Mouse (Mus musculus) midbrain, embryonic 15.5 days (tissue): ENCODE results near the gene Acot11. TPM values are rescaled to one million over a fixed set of nuclear protein-coding genes. Genes with fewer than 3 reads are reported as not detected.

Experiments
- ATAC-seq: fragments of 200-750 bp; cut with Nextera tagmentation; replicated peaks from 2 replicates; pipeline ENCODE4 v1.8.0; 2017; ENCODE audit warnings: moderate TSS enrichment
- H3K27ac ChIP-seq: fragments of 300-500 bp; sonication (generic); 2 replicates; pipeline ENCODE4 v1.5.1; 2015; ENCODE audit warnings: mild to moderate bottlenecking, inconsistent platforms
- H3K27me3 ChIP-seq: fragments of 300-500 bp; sonication (generic); replicated peaks from 2 replicates; pipeline ENCODE4 v1.6.1; 2015; ENCODE audit warnings: inconsistent platforms
- H3K36me3 ChIP-seq: fragments of 300-500 bp; sonication (generic); replicated peaks from 2 replicates; pipeline ENCODE4 v1.6.1; 2015; ENCODE audit warnings: inconsistent platforms
- H3K4me1 ChIP-seq: fragments of 300-500 bp; sonication (generic); 2 replicates; pipeline ENCODE4 v1.6.1; 2015; ENCODE audit warnings: inconsistent platforms
- H3K4me2 ChIP-seq: fragments of 300-500 bp; sonication (generic); 2 replicates; pipeline ENCODE4 v1.6.1; 2015; ENCODE audit warnings: inconsistent platforms, mild to moderate bottlenecking, moderate library complexity
- H3K4me3 ChIP-seq: fragments of 300-500 bp; sonication (generic); 2 replicates; pipeline ENCODE4 v1.5.1; 2015; ENCODE audit warnings: mild to moderate bottlenecking, inconsistent platforms
- H3K9ac ChIP-seq: fragments of 300-500 bp; sonication (generic); 2 replicates; pipeline ENCODE4 v1.6.1; 2015; ENCODE audit warnings: mild to moderate bottlenecking, inconsistent platforms
- H3K9me3 ChIP-seq: fragments of 300-500 bp; sonication (generic); 2 replicates; pipeline ENCODE4 v1.6.1; 2016; ENCODE audit warnings: inconsistent platforms
- WGBS: fragments of 180-500 bp; shearing (Covaris S2); methylation state at CpG from one replicate; pipeline ENCODE4 v1.1.7; 2015; ENCODE audit warnings: mixed read lengths; 5-methylcytosine and 5-hydroxymethylcytosine counted together
- polyA plus RNA-seq: library from polyadenylated mRNA; unstranded; fragments of >200 nt; fragmentation: Nextera tagmentation; extraction: Ambion mirVana; gene quantifications from 2 replicates; pipeline ENCODE4 v1.2.1, GENCODE M21; 2015

Gene Acot11
- polyA plus RNA-seq, 1 experiment from 2014 or later, result 2.2 TPM

DNA sequence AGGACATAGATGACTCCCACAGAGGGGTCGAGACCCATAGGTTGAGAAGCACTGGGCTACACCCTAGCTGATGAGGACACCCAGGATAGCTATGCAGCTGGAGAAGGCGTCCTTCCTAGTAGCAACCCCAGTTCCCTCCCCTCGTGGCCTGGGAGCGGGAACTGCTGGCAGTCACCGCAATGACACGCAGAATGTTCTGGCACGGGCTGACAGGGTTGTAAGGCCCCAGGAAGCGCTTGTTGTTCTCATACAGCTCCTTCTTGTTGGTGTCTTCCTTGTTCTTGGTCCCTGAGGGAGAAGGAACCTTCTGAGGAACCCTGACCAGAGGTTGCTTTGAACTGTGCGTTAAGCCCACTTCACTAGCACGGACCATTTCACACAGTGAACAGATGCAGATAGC, 100.8 kb downstream of the Acot11 start:
- Histone ChIP-seq H3K27me3 (no peaks in the 10 kb centered on the region), H3K27ac (peak overlapping the region; percentile 40), H3K9ac (no peak overlapping the region), H3K9me3 (no peaks in the 10 kb centered on the region), H3K36me3 (no peaks in the 10 kb centered on the region), H3K4me3 (no peak overlapping the region), H3K4me1 (peaks cover 42% of the 10 kb centered on the region), H3K4me2 (no peak overlapping the region)
- no peak for ATAC-seq
- 81% methylated on average over 10 of the region's 10 CpGs for WGBS

GRCm38 (mm10) chr4:106700798-106701197, 104.0 kb downstream of the Acot11 start:
- Histone ChIP-seq H3K27ac (peak overlapping the region; percentile 81), H3K9me3 (no peaks in the 10 kb centered on the region), H3K36me3 (no peaks in the 10 kb centered on the region), H3K4me2 (peak overlapping the region; percentile 25), H3K4me1 (peaks cover 40% of the 10 kb centered on the region), H3K27me3 (no peaks in the 10 kb centered on the region), H3K4me3 (no peak overlapping the region), H3K9ac (no peak overlapping the region)
- ATAC-seq, result peak; percentile 45
- 34% methylated on average over 4 of the region's 4 CpGs for WGBS

DNA sequence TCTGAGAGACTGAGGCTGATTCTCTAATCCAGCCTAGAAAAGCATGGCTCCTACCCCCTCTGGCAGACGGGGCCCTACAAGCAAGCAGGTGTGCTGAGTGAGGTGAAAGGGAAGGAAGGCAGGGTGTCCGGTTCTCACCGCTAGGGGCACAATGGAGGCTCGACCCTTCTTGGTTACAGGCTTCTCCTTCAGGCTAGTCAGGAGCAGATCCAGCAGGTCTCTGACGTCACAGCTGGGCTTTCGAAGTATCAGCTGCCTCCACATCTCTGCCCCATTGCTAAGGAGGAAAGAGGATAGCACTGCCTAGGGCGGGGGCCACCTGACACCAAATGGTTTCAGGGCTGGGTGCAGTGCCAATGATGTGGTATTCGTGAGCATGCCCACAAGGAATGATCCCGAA, 104.8 kb downstream of the Acot11 start:
- peak; percentile 38; the same call in 1 of the 2 replicates for ATAC-seq
- peaks cover 33% of the 10 kb centered on the region for H3K4me1 ChIP-seq
- H3K36me3 ChIP-seq, result no peaks in the 10 kb centered on the region
- no peaks in the 10 kb centered on the region for H3K9me3 ChIP-seq
- no peak overlapping the region for H3K9ac ChIP-seq
- WGBS, result 20% methylated on average over 9 of the region's 9 CpGs
- H3K27ac ChIP-seq, result peak overlapping the region; percentile 81
- H3K27me3 ChIP-seq, result no peaks in the 10 kb centered on the region
- no peak overlapping the region for H3K4me3 ChIP-seq
- H3K4me2 ChIP-seq, result no peak overlapping the region

Other genes with a start within 250 kb of the Acot11 start
- 6.0 and 6.2 TPM in 2 replicates for gene Dhcr24, start 244.0 kb downstream of the Acot11 start, polyA plus RNA-seq
- not detected in 2 replicates for gene Lexm, start 187.8 kb downstream of the Acot11 start, polyA plus RNA-seq
- 3.4 and 4.4 TPM in 2 replicates for gene Ttc22, start 182.6 kb downstream of the Acot11 start, polyA plus RNA-seq
- gene Pars2, start 153.9 kb downstream of the Acot11 start, polyA plus RNA-seq, result 9.7 and 10.4 TPM in 2 replicates
- gene Ttc4, start 126.1 kb downstream of the Acot11 start, polyA plus RNA-seq, result 158 TPM in 2 replicates
- 0.68 and 0.84 TPM in 2 replicates for gene Mroh7, start 74.1 kb downstream of the Acot11 start, polyA plus RNA-seq
- not detected in 2 replicates for gene Fam151a, start 71.1 kb downstream of the Acot11 start, polyA plus RNA-seq
- gene Ssbp3, start 105.7 kb upstream of the Acot11 start, polyA plus RNA-seq, result 175 and 194 TPM in 2 replicates